Mouse (Mus musculus) T-helper 1 cell (primary cell): ENCODE measurements around the gene Tcf25.

Source experiments
- in situ Hi-C: fragments of 300-600 bp; cut with MboI, MseI; formaldehyde crosslinking; loops from one replicate; pipeline ENCODE4 v1.15.1; 2025; ENCODE audit warnings: high pct_unique_total_duplicates

Tcf25 gene

GRCm38 (mm10) chr8:123373403-123374238, at the start of gene Tcf25:
Gene Tcf25 (plus strand): TSS chr8:123373753.
- in situ Hi-C loops = no loop called here

- in situ Hi-C loops = loop anchor here (10.0 kb wide), 1 partner anchor 286 kb away; no protein-coding TSS in a partner anchor
Measured at GRCm38 (mm10) chr8:123328552-123328951, 45.0 kb upstream of the Tcf25 start.

- in situ Hi-C loops = loop anchor here (10.0 kb wide), 1 partner anchor 285 kb away; no protein-coding TSS in a partner anchor
Measured at GRCm38 (mm10) chr8:123329350-123329749, 44.2 kb upstream of the Tcf25 start.

GRCm38 (mm10) chr8:123329961-123330360, 43.6 kb upstream of the Tcf25 start:
- in situ Hi-C loops = loop anchor here (10.0 kb wide), 1 partner anchor 285 kb away; no protein-coding TSS in a partner anchor

- in situ Hi-C loops = no loop called here
Measured at GRCm38 (mm10) chr8:123330701-123331100, 42.9 kb upstream of the Tcf25 start.

GRCm38 (mm10) chr8:123331301-123331700, 42.3 kb upstream of the Tcf25 start:
- in situ Hi-C loops = no loop called here

- in situ Hi-C loops = no loop called here
Measured at GRCm38 (mm10) chr8:123331810-123332209, 41.7 kb upstream of the Tcf25 start.

GRCm38 (mm10) chr8:123332262-123333090, 41.1 kb upstream of the Tcf25 start, which contains the start of gene Spire2:
Gene Spire2 (plus strand): TSS chr8:123332713.
- in situ Hi-C loops = no loop called here

GRCm38 (mm10) chr8:123333091-123333587, 40.4 kb upstream of the Tcf25 start:
- in situ Hi-C loops = no loop called here

GRCm38 (mm10) chr8:123333864-123334263, 39.7 kb upstream of the Tcf25 start:
- in situ Hi-C loops = no loop called here

- in situ Hi-C loops = no loop called here
Measured at GRCm38 (mm10) chr8:123334467-123334866, 39.1 kb upstream of the Tcf25 start.

GRCm38 (mm10) chr8:123337475-123337874, 36.1 kb upstream of the Tcf25 start:
- in situ Hi-C loops = no loop called here

GRCm38 (mm10) chr8:123340071-123340470, 33.5 kb upstream of the Tcf25 start:
- in situ Hi-C loops = no loop called here

GRCm38 (mm10) chr8:123341040-123342015, 32.2 kb upstream of the Tcf25 start:
- in situ Hi-C loops = no loop called here

GRCm38 (mm10) chr8:123342253-123342652, 31.3 kb upstream of the Tcf25 start:
- in situ Hi-C loops = no loop called here

GRCm38 (mm10) chr8:123342911-123343310, 30.6 kb upstream of the Tcf25 start:
- in situ Hi-C loops = no loop called here

- in situ Hi-C loops = no loop called here
Measured at GRCm38 (mm10) chr8:123343422-123343821, 30.1 kb upstream of the Tcf25 start.

GRCm38 (mm10) chr8:123345135-123345534, 28.4 kb upstream of the Tcf25 start:
- in situ Hi-C loops = no loop called here

- in situ Hi-C loops = no loop called here
Measured at GRCm38 (mm10) chr8:123345856-123346255, 27.7 kb upstream of the Tcf25 start.

GRCm38 (mm10) chr8:123347293-123347692, 26.3 kb upstream of the Tcf25 start:
- in situ Hi-C loops = no loop called here
